Mouse (Mus musculus): ENCODE measurements at regions not wholly inside any gene's neighbourhood (a gene's known extent, or its start where the extent isn't known, plus 50 kb on each side); places are given as distances from the start of the nearest gene placed in this dataset.
A peak's percentile ranks its signal among the peaks of the same experiment; 100 is the strongest.

DNA sequence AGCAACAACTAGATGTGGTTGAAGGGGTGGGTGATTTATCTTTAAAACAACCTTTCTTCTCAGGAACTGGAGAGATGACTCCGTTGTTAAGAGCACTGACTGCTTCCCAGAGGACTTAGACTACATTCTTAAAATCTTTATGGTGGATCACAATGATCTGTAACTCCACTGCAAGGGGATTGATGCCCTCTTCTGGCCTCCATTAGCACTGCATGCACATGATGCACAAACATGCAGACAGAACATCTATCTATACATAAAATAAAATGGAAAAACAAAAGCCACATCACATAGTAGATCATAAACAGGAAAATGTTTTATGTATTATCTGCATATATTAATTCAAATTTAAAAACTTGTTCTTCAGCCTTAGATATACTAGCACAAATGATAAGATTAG, 419.2 kb upstream of the C030005K15Rik start:
- no peak for ATAC-seq (ENCODE audit: low FRiP score, low TSS enrichment)
- 0 out of 2 replicates have a peak, but pooled peaks cover 3% of the 10 kb centered on the region for H3K4me1 ChIP-seq (ENCODE audit: insufficient read depth, low read length)
- no peaks in the 10 kb centered on the region for H3K9me3 ChIP-seq (ENCODE audit: low read length)
- no peaks in the 10 kb centered on the region for H3K27me3 ChIP-seq (ENCODE audit: insufficient read depth, low read length)
- WGBS: 60% methylated on average over 1 of the region's 1 CpGs
- no peak overlapping the region for H3K4me2 ChIP-seq (replicated peaks; ENCODE audit: low read depth, low read length)
- no peak overlapping the region for H3K27ac ChIP-seq (ENCODE audit: low read length)
- no peak overlapping the region for H3K4me3 ChIP-seq (ENCODE audit: low read length)
- no peak overlapping the region for H3K9ac ChIP-seq (replicated peaks; ENCODE audit: low read length)
- no peaks in the 10 kb centered on the region for H3K36me3 ChIP-seq (ENCODE audit: insufficient read depth, low read length)

DNA sequence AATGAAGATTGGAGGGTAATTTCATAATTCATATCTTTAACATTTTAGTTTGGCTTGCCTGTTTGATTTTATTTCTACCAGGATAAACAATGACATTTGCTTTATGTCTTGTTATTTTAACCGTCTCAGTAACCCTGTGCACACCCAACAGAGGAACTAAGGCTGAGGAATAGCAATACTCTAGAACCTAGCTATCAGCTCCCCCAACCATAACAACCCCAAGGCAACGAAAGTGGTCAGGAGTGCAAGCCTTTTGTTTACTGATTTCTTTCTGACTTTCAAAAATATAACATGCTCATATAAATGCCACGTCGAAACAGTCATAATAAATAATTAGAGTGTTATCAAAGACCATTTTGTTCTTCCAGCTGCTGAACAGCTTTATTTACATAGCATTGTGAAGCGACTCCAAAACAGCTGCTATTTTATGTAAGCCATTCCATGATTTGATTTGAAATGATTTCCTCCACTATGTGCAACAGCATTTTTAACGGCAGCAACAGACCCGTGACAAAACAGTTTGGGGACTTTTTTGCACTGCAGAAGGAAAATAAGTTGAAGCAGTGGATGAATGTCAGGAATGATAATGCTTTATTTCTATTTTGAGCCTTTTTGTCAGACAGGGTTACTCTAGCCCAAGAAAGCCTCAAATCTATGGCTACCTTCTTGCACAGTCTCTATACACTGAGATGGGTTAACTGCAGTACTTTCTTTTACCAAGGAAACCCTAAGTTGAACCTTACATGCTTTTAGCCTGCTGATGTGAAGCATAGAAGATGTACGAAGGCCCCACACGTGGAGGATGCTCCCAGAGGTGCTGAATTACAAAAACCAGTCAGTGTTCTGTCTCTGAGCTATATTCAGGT, 420.7 kb upstream of the C030005K15Rik start:
- H3K9ac ChIP-seq (replicated peaks; ENCODE audit: low read length): no peak overlapping the region
- no peaks in the 10 kb centered on the region for H3K9me3 ChIP-seq (ENCODE audit: low read length)
- H3K4me3 ChIP-seq (ENCODE audit: low read length): no peak overlapping the region
- 0 out of 2 replicates have a peak, but pooled peaks cover 3% of the 10 kb centered on the region for H3K4me1 ChIP-seq (ENCODE audit: insufficient read depth, low read length)
- H3K4me2 ChIP-seq (replicated peaks; ENCODE audit: low read depth, low read length): no peak overlapping the region
- H3K27me3 ChIP-seq (ENCODE audit: insufficient read depth, low read length): no peaks in the 10 kb centered on the region
- H3K27ac ChIP-seq (ENCODE audit: low read length): peak overlapping the region; percentile 55
- no peaks in the 10 kb centered on the region for H3K36me3 ChIP-seq (ENCODE audit: insufficient read depth, low read length)
- 53% methylated on average over 9 of the region's 9 CpGs for WGBS
- peak; percentile 73; the same call in 1 of the 2 replicates for ATAC-seq (ENCODE audit: low FRiP score, low TSS enrichment)

GRCm38 (mm10) chr10:98155982-98156381, 429.4 kb upstream of the C030005K15Rik start:
- no peaks in the 10 kb centered on the region for H3K36me3 ChIP-seq (ENCODE audit: insufficient read depth, low read length)
- H3K9me3 ChIP-seq (ENCODE audit: low read length): no peaks in the 10 kb centered on the region
- 53% methylated on average over 2 of the region's 2 CpGs for WGBS
- H3K27ac ChIP-seq (ENCODE audit: low read length): no peak overlapping the region
- no peaks in the 10 kb centered on the region for H3K4me1 ChIP-seq (ENCODE audit: insufficient read depth, low read length)
- H3K4me2 ChIP-seq (replicated peaks; ENCODE audit: low read depth, low read length): no peak overlapping the region
- no peak for ATAC-seq (ENCODE audit: low FRiP score, low TSS enrichment)
- no peak overlapping the region for H3K9ac ChIP-seq (replicated peaks; ENCODE audit: low read length)
- no peaks in the 10 kb centered on the region for H3K27me3 ChIP-seq (ENCODE audit: insufficient read depth, low read length)
- H3K4me3 ChIP-seq (ENCODE audit: low read length): no peak overlapping the region

DNA sequence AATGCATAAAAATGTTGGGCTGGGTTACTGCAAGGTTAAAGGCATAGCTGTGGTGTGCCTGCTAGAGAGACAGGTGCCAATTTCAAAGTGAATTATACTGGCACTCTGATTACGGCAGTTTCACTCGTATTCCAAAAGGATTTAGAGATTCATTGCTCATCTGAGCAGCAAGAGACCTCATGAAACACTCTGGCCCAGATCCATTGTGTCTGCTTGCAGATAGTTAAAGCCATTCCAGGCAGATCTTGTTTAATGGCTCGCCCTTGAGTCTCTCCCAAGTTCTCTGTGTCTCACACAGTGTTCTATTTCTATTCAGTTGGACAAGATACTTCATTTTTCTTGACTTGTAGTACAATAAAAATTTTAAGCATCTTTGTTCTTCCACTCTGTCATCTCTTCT, 459.1 kb upstream of the C030005K15Rik start:
- Histone ChIP-seq H3K27me3 (ENCODE audit: insufficient read depth, low read length) (no peaks in the 10 kb centered on the region), H3K9ac (replicated peaks; ENCODE audit: low read length) (no peak overlapping the region), H3K4me3 (ENCODE audit: low read length) (no peak overlapping the region), H3K4me2 (replicated peaks; ENCODE audit: low read depth, low read length) (no peak overlapping the region), H3K36me3 (ENCODE audit: insufficient read depth, low read length) (no peaks in the 10 kb centered on the region), H3K9me3 (ENCODE audit: low read length) (no peaks in the 10 kb centered on the region), H3K27ac (ENCODE audit: low read length) (no peak overlapping the region), H3K4me1 (ENCODE audit: insufficient read depth, low read length) (no peaks in the 10 kb centered on the region)
- ATAC-seq (ENCODE audit: low FRiP score, low TSS enrichment): no peak
- 52% methylated on average over 3 of the region's 3 CpGs for WGBS

GRCm38 (mm10) chr10:98196852-98197251, 470.3 kb upstream of the C030005K15Rik start:
- Histone ChIP-seq H3K27me3 (ENCODE audit: insufficient read depth, low read length) (no peaks in the 10 kb centered on the region), H3K4me1 (ENCODE audit: insufficient read depth, low read length) (no peaks in the 10 kb centered on the region)
- WGBS: 89% methylated on average over 4 of the region's 4 CpGs

DNA sequence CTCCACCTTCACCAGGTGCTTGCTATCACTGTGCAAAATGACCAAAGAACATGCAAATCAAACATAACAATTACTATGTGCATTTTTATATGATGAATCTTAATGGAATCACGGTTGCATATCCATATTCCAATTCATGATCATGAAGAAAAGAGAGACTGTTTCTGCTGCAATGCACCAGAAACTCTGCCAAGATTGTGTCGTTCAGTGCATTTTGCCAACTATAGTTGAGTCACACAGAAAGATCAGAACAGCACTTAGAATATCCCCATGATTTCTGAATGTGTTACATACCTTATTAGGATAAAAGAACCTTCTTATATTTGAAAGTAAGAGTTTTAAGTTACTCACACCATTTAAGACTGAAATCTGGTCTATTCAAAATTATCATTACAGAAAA, 483.7 kb upstream of the C030005K15Rik start:
- Histone ChIP-seq H3K9me3 (ENCODE audit: low read length) (no peaks in the 10 kb centered on the region), H3K27me3 (ENCODE audit: insufficient read depth, low read length) (no peaks in the 10 kb centered on the region), H3K9ac (replicated peaks; ENCODE audit: low read length) (no peak overlapping the region), H3K4me3 (ENCODE audit: low read length) (no peak overlapping the region), H3K4me2 (replicated peaks; ENCODE audit: low read depth, low read length) (no peak overlapping the region), H3K4me1 (ENCODE audit: insufficient read depth, low read length) (no peaks in the 10 kb centered on the region), H3K36me3 (ENCODE audit: insufficient read depth, low read length) (no peaks in the 10 kb centered on the region), H3K27ac (ENCODE audit: low read length) (no peak overlapping the region)
- ATAC-seq (ENCODE audit: low FRiP score, low TSS enrichment): no peak
- 77% methylated on average over 2 of the region's 2 CpGs for WGBS

More at GRCm38 (mm10) chr10:98196852-98197251, 470.3 kb upstream of the C030005K15Rik start:
- Histone ChIP-seq H3K9ac (replicated peaks; ENCODE audit: low read length) (no peak overlapping the region), H3K4me3 (ENCODE audit: low read length) (no peak overlapping the region), H3K36me3 (ENCODE audit: insufficient read depth, low read length) (no peaks in the 10 kb centered on the region), H3K27ac (ENCODE audit: low read length) (no peak overlapping the region), H3K9me3 (ENCODE audit: low read length) (no peaks in the 10 kb centered on the region), H3K4me2 (replicated peaks; ENCODE audit: low read depth, low read length) (no peak overlapping the region)
- ATAC-seq (ENCODE audit: low FRiP score, low TSS enrichment): no peak

DNA sequence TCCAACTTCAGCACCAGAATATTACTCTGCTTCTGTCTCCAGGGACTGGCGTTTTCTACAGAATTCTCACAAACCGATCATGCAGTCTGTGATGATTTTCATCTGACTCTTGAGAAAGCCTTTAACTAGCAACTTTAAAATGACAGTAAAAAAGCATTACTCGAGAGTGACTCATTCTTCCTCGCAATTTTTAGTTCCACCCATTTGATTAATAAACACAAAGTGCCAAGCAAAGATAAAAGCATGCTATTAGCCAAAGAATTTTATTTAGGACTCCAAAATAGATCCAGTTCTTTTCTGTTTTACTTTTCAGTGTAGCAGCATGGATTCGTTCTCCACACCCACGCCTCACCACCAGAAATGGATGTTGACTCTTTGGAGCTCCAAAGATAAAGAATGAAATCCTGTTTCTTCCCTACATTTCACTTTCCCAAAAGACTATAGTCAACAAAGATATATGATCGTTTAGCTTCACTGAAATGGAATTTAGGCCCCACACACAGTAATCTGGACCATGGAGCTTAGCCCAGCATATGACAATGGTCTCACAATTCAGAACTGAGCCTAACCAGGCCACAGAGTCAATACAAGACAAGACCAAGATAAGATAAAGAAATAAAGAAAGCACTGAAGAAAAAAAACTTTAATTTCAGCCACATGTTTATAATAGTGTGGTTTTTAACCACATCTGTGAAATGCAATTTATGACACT, 486.5 kb upstream of the C030005K15Rik start:
- Histone ChIP-seq H3K4me3 (ENCODE audit: low read length) (no peak overlapping the region), H3K9ac (replicated peaks; ENCODE audit: low read length) (no peak overlapping the region), H3K4me2 (replicated peaks; ENCODE audit: low read depth, low read length) (no peak overlapping the region), H3K9me3 (ENCODE audit: low read length) (no peaks in the 10 kb centered on the region), H3K27ac (ENCODE audit: low read length) (no peak overlapping the region), H3K4me1 (ENCODE audit: insufficient read depth, low read length) (no peaks in the 10 kb centered on the region), H3K36me3 (ENCODE audit: insufficient read depth, low read length) (no peaks in the 10 kb centered on the region), H3K27me3 (ENCODE audit: insufficient read depth, low read length) (no peaks in the 10 kb centered on the region)
- 65% methylated on average over 7 of the region's 7 CpGs for WGBS
- no peak for ATAC-seq (ENCODE audit: low FRiP score, low TSS enrichment)

GRCm38 (mm10) chr10:98231017-98231416, 504.5 kb upstream of the C030005K15Rik start:
- H3K36me3 ChIP-seq (ENCODE audit: insufficient read depth, low read length): no peaks in the 10 kb centered on the region
- H3K27me3 ChIP-seq (ENCODE audit: insufficient read depth, low read length): no peaks in the 10 kb centered on the region
- no peak overlapping the region for H3K27ac ChIP-seq (ENCODE audit: low read length)
- ATAC-seq (ENCODE audit: low FRiP score, low TSS enrichment): no peak
- H3K4me2 ChIP-seq (replicated peaks; ENCODE audit: low read depth, low read length): no peak overlapping the region
- no peak overlapping the region for H3K4me3 ChIP-seq (ENCODE audit: low read length)
- H3K9ac ChIP-seq (replicated peaks; ENCODE audit: low read length): no peak overlapping the region
- 96% methylated on average over 5 of the region's 5 CpGs for WGBS
- H3K9me3 ChIP-seq (ENCODE audit: low read length): no peaks in the 10 kb centered on the region
- H3K4me1 ChIP-seq (ENCODE audit: insufficient read depth, low read length): no peaks in the 10 kb centered on the region

GRCm38 (mm10) chr10:98231705-98232235, 505.2 kb upstream of the C030005K15Rik start:
- no peaks in the 10 kb centered on the region for H3K9me3 ChIP-seq (ENCODE audit: low read length)
- no peak for ATAC-seq (ENCODE audit: low FRiP score, low TSS enrichment)
- H3K27me3 ChIP-seq (ENCODE audit: insufficient read depth, low read length): no peaks in the 10 kb centered on the region
- H3K4me3 ChIP-seq (ENCODE audit: low read length): no peak overlapping the region
- no peak overlapping the region for H3K4me2 ChIP-seq (replicated peaks; ENCODE audit: low read depth, low read length)
- no peaks in the 10 kb centered on the region for H3K4me1 ChIP-seq (ENCODE audit: insufficient read depth, low read length)
- WGBS: 57% methylated on average over 4 of the region's 4 CpGs
- no peak overlapping the region for H3K27ac ChIP-seq (ENCODE audit: low read length)
- no peaks in the 10 kb centered on the region for H3K36me3 ChIP-seq (ENCODE audit: insufficient read depth, low read length)
- H3K9ac ChIP-seq (replicated peaks; ENCODE audit: low read length): no peak overlapping the region

- H3K9me3 ChIP-seq (ENCODE audit: low read length): no peaks in the 10 kb centered on the region
- no peak for ATAC-seq (ENCODE audit: low FRiP score, low TSS enrichment)
- H3K36me3 ChIP-seq (ENCODE audit: insufficient read depth, low read length): no peaks in the 10 kb centered on the region
- H3K27ac ChIP-seq (ENCODE audit: low read length): no peak overlapping the region
- no peak overlapping the region for H3K4me2 ChIP-seq (replicated peaks; ENCODE audit: low read depth, low read length)
- H3K27me3 ChIP-seq (ENCODE audit: insufficient read depth, low read length): no peaks in the 10 kb centered on the region
- no peak overlapping the region for H3K9ac ChIP-seq (replicated peaks; ENCODE audit: low read length)
- 86% methylated on average over 1 of the region's 1 CpGs for WGBS
- H3K4me3 ChIP-seq (ENCODE audit: low read length): no peak overlapping the region
- no peaks in the 10 kb centered on the region for H3K4me1 ChIP-seq (ENCODE audit: insufficient read depth, low read length)
Measured at GRCm38 (mm10) chr10:98248311-98248710, 521.8 kb upstream of the C030005K15Rik start.
